ENCODE assay signal across 8 mouse cellular contexts in the genomic region with DNA sequence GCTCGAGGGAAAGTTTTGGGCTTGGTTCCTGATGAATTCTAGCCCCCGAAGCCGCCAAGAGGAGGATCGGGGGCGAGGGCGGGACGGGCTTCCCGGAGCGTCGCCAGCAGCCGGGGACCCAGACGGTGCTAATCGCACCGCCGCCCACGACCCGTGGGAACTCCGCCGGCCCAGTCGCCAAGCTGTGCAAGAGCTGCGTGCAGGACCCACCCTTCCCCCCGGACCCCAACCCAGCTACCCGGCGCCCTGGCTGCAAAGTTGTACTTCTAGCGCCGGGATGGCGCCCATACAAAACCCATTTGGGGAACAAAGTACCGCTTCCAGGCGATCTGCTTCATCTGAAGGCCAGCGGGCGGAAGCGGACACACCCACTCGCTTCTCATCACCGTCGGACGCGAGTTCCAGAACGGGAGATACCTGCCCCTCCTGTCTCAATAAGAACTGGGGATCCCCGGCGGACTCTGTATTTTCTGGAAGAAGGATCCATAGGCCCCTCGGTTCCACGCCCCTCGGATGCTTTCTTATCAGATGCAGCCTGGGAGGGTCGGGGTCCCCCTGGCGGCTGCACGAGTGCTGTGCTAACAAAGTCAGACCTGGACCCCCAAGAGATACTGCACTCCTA. TPM values are rescaled to one million over a fixed set of nuclear protein-coding genes. Genes with fewer than 3 reads are reported as not detected.
A peak's percentile ranks its signal among the peaks of the same experiment; 100 is the strongest.
DNase-seq lines count a peak whose midpoint lies in the region; ATAC-seq and TF ChIP-seq lines count a peak whose summit lies in the region.

A gene (minus strand): TSS at position 532 of the 622 bp plus-strand sequence.

- H3K36me3 ChIP-seq in forebrain, postnatal 0 days (ENCODE audit: insufficient read depth): no peaks in the 10 kb centered on the region
- no peaks in the 10 kb centered on the region for H3K36me3 ChIP-seq in hindbrain, embryonic 11.5 days (ENCODE audit: control insufficient read depth, insufficient read depth, low read length)

- peak within 1 kb of the TSS; percentile 80 for H3K9ac ChIP-seq in forebrain, postnatal 0 days
- peak within 1 kb of the TSS; percentile 81 for H3K9ac ChIP-seq in hindbrain, embryonic 11.5 days (ENCODE audit: low read depth, low read length)

- H3K27ac ChIP-seq in forebrain, postnatal 0 days (ENCODE audit: low read depth, low read length): peak within 1 kb of the TSS; percentile 68; the same call in 1 of the 2 replicates
- H3K27ac ChIP-seq in hindbrain, embryonic 11.5 days (ENCODE audit: low read depth, low read length): no peak within 1 kb of the TSS

- WGBS in forebrain, postnatal 0 days: under 1% methylated on average over 46 of the region's 46 CpGs
- WGBS in hindbrain, embryonic 11.5 days: 0% methylated on average over 45 of the region's 46 CpGs
- WGBS in lung, adult 2 months: under 1% methylated on average over 46 of the region's 46 CpGs

- H3K4me2 ChIP-seq in forebrain, postnatal 0 days (ENCODE audit: low read depth): peak within 1 kb of the TSS; percentile 75
- peak within 1 kb of the TSS; percentile 88 for H3K4me2 ChIP-seq in hindbrain, embryonic 11.5 days (replicated peaks; ENCODE audit: low read depth, low read length)

- TF ChIP-seq CTCF in forebrain, postnatal 0 days (IDR thresholded peaks at IDR 0.05; ENCODE audit: low read depth): peak; percentile 92
- TF ChIP-seq CTCF in lung, adult 2 months (IDR thresholded peaks at IDR 0.05; ENCODE audit: insufficient read depth, low read length): 0 out of 2 replicates have a peak, but pooled peaks have one; percentile 23

- H3K4me3 ChIP-seq in forebrain, postnatal 0 days (ENCODE audit: low read depth, low read length): peak within 1 kb of the TSS; percentile 64
- H3K4me3 ChIP-seq in hindbrain, embryonic 11.5 days (ENCODE audit: low read depth, low read length): peak within 1 kb of the TSS; percentile 69
- H3K4me3 ChIP-seq in lung, adult 2 months (replicated peaks; ENCODE audit: extremely low read depth, low read depth, low read length): peak within 1 kb of the TSS; percentile 46

- TF ChIP-seq POLR2A in lung, adult 2 months (IDR thresholded peaks at IDR 0.05; ENCODE audit: borderline replicate concordance, extremely low read depth, low read depth, low read length): no peak

- ATAC-seq in forebrain, postnatal 0 days: peak; percentile 97
- ATAC-seq in hindbrain, embryonic 11.5 days (ENCODE audit: low FRiP score): peak; percentile 94

- H3K9me3 ChIP-seq in forebrain, postnatal 0 days (ENCODE audit: low read length): no peaks in the 10 kb centered on the region
- H3K9me3 ChIP-seq in hindbrain, embryonic 11.5 days (ENCODE audit: control insufficient read depth, low read length): no peaks in the 10 kb centered on the region

- DNase-seq in Muller cell, postnatal 12 days (ENCODE audit: inconsistent ontology term): peak; percentile 87
- peak; percentile 11 for DNase-seq in cerebellum, adult 8-10 months
- peak; percentile 93 for DNase-seq in forebrain, postnatal 0 days
- peak; percentile 88 for DNase-seq in hindbrain, embryonic 11.5 days (ENCODE audit: low spot score)
- peak; percentile 27 for DNase-seq in layer of hippocampus, adult 9-10 months (ENCODE audit: low spot score)
- peak; percentile 7 for DNase-seq in lung, adult 2 months
- peak; percentile 28 for DNase-seq in ovary, postnatal 14 days (ENCODE audit: low spot score)
- peak; percentile 7 to 18 for DNase-seq in urinary bladder, postnatal 36 days (ENCODE audit: low spot score in 2 of 2)

- no peaks in the 10 kb centered on the region for H3K27me3 ChIP-seq in forebrain, postnatal 0 days (ENCODE audit: insufficient read depth, low read length)
- H3K27me3 ChIP-seq in hindbrain, embryonic 11.5 days (ENCODE audit: control insufficient read depth, insufficient read depth, low read length): no peaks in the 10 kb centered on the region

- H3K4me1 ChIP-seq in forebrain, postnatal 0 days (ENCODE audit: insufficient read depth): no peaks in the 10 kb centered on the region
- H3K4me1 ChIP-seq in hindbrain, embryonic 11.5 days (replicated peaks; ENCODE audit: control insufficient read depth, insufficient read depth, low read length): no peaks in the 10 kb centered on the region
- no peaks in the 10 kb centered on the region for H3K4me1 ChIP-seq in lung, adult 2 months (ENCODE audit: control insufficient read depth, insufficient read depth, low read length)

RNA-seq across cellular contexts. Expression of the gene that starts here (rescaled TPM):
- 25.2 and 27.9 TPM in 2 replicates for total RNA-seq in forebrain, postnatal 0 days (2014; rRNA removed)
- polyA plus RNA-seq in forebrain, postnatal 0 days (2015; fragmentation: Nextera tagmentation; extraction: Ambion mirVana): 15.0 and 20.0 TPM in 2 replicates
- polyA plus RNA-seq in hindbrain, embryonic 11.5 days (2014; fragmentation: Nextera tagmentation; extraction: Ambion mirVana): 13.6 and 15.6 TPM in 2 replicates
- polyA plus RNA-seq in lung, adult 2 months (2012; rRNA removed): 9.0 and 11.9 TPM in 2 replicates

Comparison
In these comparisons a context has a peak if more than half of its experiments do, and no peak if none do; other contexts are left out.
1. DNase-seq: peak in every context shown above with its lines; median percentile 93 in forebrain, postnatal 0 days; 88 in hindbrain, embryonic 11.5 days; 87 in Muller cell, postnatal 12 days; 28 in ovary, postnatal 14 days; 27 in layer of hippocampus, adult 9-10 months; 12 in urinary bladder, postnatal 36 days; 11 in cerebellum, adult 8-10 months; 7 in lung, adult 2 months.